In the genomic region with DNA sequence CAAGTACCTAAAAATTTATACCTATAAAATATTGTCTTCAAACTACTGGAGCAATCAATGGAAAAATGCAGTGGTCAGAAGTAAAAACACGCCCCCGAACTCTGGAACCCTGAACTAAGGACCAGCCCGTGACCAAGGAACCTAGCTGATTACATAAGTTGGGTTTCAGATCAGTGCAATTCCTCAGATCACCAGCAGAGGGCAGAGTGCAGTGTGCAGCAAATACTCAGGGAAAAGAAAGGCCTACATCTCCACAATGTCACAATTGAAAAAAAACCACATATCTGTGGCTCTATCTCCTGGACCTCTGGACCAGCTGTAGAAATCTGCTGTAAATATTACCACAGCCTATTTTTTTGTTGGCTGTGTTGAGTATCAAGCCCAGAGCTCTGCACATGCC, we compare ENCODE assay signal across 8 mouse cellular contexts. TPM values are rescaled to one million over a fixed set of nuclear protein-coding genes. Genes with fewer than 3 reads are reported as not detected.
A peak's percentile ranks its signal among the peaks of the same experiment; 100 is the strongest.
DNase-seq lines count a peak whose midpoint lies in the region; ATAC-seq and TF ChIP-seq lines count a peak whose summit lies in the region.

No protein-coding gene starts in this region.

- no peak overlapping the region for H3K27ac ChIP-seq in heart, embryonic 10.5 days
- H3K27ac ChIP-seq in midbrain, postnatal 0 days (ENCODE audit: low read depth, low read length): no peak overlapping the region

- 30% methylated on average over 3 of the region's 3 CpGs for WGBS in heart, embryonic 10.5 days
- 42% methylated on average over 3 of the region's 3 CpGs for WGBS in midbrain, postnatal 0 days

- H3K36me3 ChIP-seq in heart, embryonic 10.5 days: peaks cover 60% of the 10 kb centered on the region
- peaks cover 18% of the 10 kb centered on the region for H3K36me3 ChIP-seq in midbrain, postnatal 0 days (ENCODE audit: insufficient read depth, low read length)

- H3K4me3 ChIP-seq in heart, embryonic 10.5 days: no peak overlapping the region
- no peak overlapping the region for H3K4me3 ChIP-seq in midbrain, postnatal 0 days (ENCODE audit: low read depth, low read length)

- ATAC-seq in midbrain, postnatal 0 days (ENCODE audit: low FRiP score): no peak

- no peaks in the 10 kb centered on the region for H3K27me3 ChIP-seq in heart, embryonic 10.5 days (ENCODE audit: insufficient read depth, poor library complexity, severe bottlenecking)
- no peaks in the 10 kb centered on the region for H3K27me3 ChIP-seq in midbrain, postnatal 0 days (ENCODE audit: insufficient read depth, low read length)

- H3K4me1 ChIP-seq in heart, embryonic 10.5 days: no peaks in the 10 kb centered on the region
- no peaks in the 10 kb centered on the region for H3K4me1 ChIP-seq in midbrain, postnatal 0 days (ENCODE audit: insufficient read depth, low read length)

- H3K4me2 ChIP-seq in midbrain, postnatal 0 days (ENCODE audit: low read depth, low read length, poor library complexity, severe bottlenecking): no peak overlapping the region

- DNase-seq in heart, adult 11 months: peak; percentile 95
- DNase-seq in heart, embryonic 10.5 days (ENCODE audit: low spot score): no peak
- DNase-seq in adrenal gland, postnatal 14 days: peak; percentile 85
- DNase-seq in embryo, embryonic 9.5 days (ENCODE audit: extremely low spot score): peak; percentile 72
- DNase-seq in heart, postnatal 36 days: peak; percentile 84 to 85
- peak; percentile 52 to 71 for DNase-seq in left cerebral cortex, adult 8-10 months (ENCODE audit: low spot score in 2 of 2)
- peak; percentile 80 for DNase-seq in midbrain, postnatal 0 days (ENCODE audit: low spot score)
- peak; percentile 61 to 72 for DNase-seq in spleen, postnatal 36 days (ENCODE audit: low spot score in 2 of 2)

- intact Hi-C loops in heart, postnatal 36 days (cut with DNase I): loop anchor here (2.0 kb wide), 1 partner anchor 66 kb away; a partner anchor contains a TSS

- TF ChIP-seq CTCF in midbrain, postnatal 0 days (IDR thresholded peaks at IDR 0.05): peak; percentile 98

- H3K9me3 ChIP-seq in heart, embryonic 10.5 days: no peaks in the 10 kb centered on the region
- H3K9me3 ChIP-seq in midbrain, postnatal 0 days (ENCODE audit: low read length): no peaks in the 10 kb centered on the region

- no peak overlapping the region for H3K9ac ChIP-seq in midbrain, postnatal 0 days (replicated peaks; ENCODE audit: low read length, poor library complexity, severe bottlenecking)

RNA-seq across cellular contexts. Expression of a gene that starts 13.1 kb away (rescaled TPM):
- 13.6 and 15.2 TPM in 2 replicates for polyA plus RNA-seq in heart, embryonic 10.5 days (2016; fragmentation: Nextera tagmentation; extraction: Ambion mirVana)
- 65.5 and 66.1 TPM in 2 replicates for total RNA-seq in adrenal gland, postnatal 14 days (2021)
- 10 to 100 TPM; 45.6 to 49.1 TPM for total RNA-seq in heart, postnatal 36 days (2021)
- 10 to 100 TPM; 16.3 to 19.9 (median 19.1) TPM for total RNA-seq in left cerebral cortex, adult 8-10 months (2022)
- 9.9 and 10.9 TPM in 2 replicates for total RNA-seq in midbrain, postnatal 0 days (2014; rRNA removed)
- 6.1 and 7.0 TPM in 2 replicates for polyA plus RNA-seq in midbrain, postnatal 0 days (2015; fragmentation: Nextera tagmentation; extraction: Ambion mirVana)
